Mouse (Mus musculus) gastrocnemius, adult 18-20 months (tissue): ENCODE measurements around the gene Olfr887. TPM values are rescaled to one million over a fixed set of nuclear protein-coding genes. Genes with fewer than 3 reads are reported as not detected.

Source experiments
- DNase-seq: peaks from one replicate; pipeline ENCODE4 v3.0.0; 2021; ENCODE audit warnings: low spot score
- long read RNA-seq, 2 experiments: library from polyadenylated mRNA; stranded (forward); transcript quantifications; one replicate each; pipeline ENCODE4 v2.0.0; 2021
- total RNA-seq, 2 experiments: library from RNA; stranded (reverse); gene quantifications; 2 replicates each; pipeline ENCODE4 v1.2.3; 2021

The Olfr887 gene
- not detected for total RNA-seq
- long read RNA-seq, experiment 1, result 0 reads
- long read RNA-seq, experiment 2, result 0 reads

DNA sequence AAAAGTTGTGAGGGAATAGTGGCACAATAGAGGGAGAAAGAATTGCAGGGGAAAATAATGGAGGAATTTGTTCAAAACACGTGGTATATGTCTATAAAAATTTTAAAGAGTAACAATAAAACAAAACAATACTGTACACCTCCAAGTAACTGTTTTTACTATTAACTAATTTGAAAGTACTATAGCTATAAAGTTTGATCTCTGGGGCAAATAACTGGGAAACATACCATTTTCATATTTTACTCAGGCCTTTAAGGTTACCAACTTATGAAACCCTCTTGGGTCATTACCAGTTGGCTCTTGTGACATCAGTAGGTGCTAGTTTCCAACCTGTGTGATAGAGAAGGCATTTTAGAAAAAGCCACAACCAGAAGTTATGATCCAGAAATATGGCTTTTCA, at the start of gene Olfr887:
Olfr887 (plus strand) TSS at position 301 of the 400 bp plus-strand sequence.
- no peak for DNase-seq

DNA sequence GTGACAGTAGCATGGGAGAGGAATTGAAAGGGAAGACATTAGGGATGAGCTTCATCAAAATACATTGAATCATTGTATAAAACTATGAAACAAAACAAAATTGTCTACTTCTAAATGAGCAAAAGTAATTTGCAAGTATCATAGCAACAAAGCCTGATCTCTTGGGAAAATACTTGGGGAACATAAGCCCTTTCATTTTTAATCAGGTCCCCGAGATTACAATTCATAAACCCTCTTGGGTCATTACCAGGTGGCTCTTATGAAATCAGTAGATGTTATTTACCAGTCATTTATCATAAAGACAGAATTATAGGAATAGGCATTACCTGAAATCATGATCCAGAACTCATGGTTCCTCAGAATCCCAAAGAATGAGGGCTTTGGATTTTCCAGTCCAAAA, 37.6 kb upstream of the Olfr887 start, which contains the start of gene Olfr884:
Olfr884 (plus strand) TSS at position 301 of the 400 bp plus-strand sequence.
- no peak for DNase-seq

DNA sequence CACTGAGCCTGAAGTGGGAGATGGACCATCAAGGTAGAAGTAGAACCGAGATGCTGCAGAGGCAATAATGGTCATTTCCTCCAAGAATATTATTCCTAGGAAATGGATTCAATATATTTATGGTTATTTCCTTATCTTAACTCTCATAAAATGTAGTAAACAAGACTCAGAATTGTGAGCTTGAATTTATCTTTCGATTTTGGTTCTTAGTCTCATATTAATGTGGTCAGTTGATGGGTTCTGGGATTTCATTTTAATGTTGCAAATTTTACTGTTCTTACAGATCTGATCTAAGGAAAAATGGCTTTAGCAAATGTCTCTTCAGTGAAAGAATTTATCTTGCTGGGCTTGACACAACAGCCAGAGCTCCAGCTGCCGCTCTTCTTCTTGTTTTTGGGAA, 22.9 kb upstream of the Olfr887 start, which contains the start of gene Olfr885:
Olfr885 (plus strand) TSS at position 301 of the 400 bp plus-strand sequence.
- no peak for DNase-seq

DNA sequence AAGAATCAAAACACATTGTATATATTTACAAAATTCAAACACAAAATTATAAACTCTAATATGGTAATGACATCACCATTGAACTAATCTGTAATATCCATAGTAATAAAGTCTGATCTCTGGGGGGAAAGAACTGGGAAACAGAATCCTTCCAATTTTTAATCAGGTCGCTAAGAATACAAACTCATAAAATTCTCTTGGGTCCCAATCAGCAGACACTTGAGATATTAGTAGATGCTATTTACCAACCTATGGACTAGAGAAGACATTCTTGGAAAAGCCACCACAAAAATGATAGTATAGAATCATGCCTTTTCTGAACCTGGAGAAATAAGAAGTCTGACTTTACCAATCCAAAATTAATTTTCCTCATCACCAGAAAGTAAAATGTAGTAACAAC, 24.0 kb downstream of the Olfr887 start, which contains the start of gene Olfr888:
Olfr888 (plus strand) TSS at position 301 of the 400 bp plus-strand sequence.
- DNase-seq, result no peak

DNA sequence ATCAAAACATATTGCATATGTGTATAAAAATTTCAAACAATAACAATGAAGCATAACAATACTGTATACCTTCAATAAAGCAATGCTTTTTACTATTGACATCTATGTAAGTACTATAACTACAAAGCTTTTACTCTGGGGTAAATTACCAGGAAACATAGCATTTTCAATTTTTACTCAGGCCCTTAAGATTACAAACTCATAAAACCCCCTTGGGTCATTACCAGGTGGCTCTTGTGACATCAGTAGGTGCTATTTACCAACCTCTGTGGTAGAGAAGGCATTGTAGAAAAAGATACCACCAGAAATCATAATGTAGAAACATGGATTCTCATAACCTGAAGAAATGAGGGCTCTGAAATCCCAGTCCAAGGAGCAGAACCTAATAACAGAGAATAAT, 31.0 kb downstream of the Olfr887 start, which contains the start of gene Olfr889:
Olfr889 (plus strand) TSS at position 301 of the 400 bp plus-strand sequence.
- DNase-seq, result no peak

Other genes starting within 250 kb of the Olfr887 start
- gene Olfr877, start 229.8 kb upstream of the Olfr887 start, total RNA-seq, result not detected
- gene Olfr145, start 187.3 kb upstream of the Olfr887 start, total RNA-seq, result not detected
- not detected for gene Olfr878, start 166.2 kb upstream of the Olfr887 start, total RNA-seq
- gene Olfr881, start 92.2 kb upstream of the Olfr887 start, total RNA-seq, result not detected
- gene Olfr883, start 58.3 kb upstream of the Olfr887 start, total RNA-seq, result not detected
- gene Olfr884, start 37.5 kb upstream of the Olfr887 start, total RNA-seq, result not detected
- gene Olfr885, start 22.8 kb upstream of the Olfr887 start, total RNA-seq, result not detected
- not detected for gene Olfr888, start 24.1 kb downstream of the Olfr887 start, total RNA-seq
- gene Olfr889, start 31.1 kb downstream of the Olfr887 start, total RNA-seq, result not detected
- not detected for gene Olfr890, start 58.4 kb downstream of the Olfr887 start, total RNA-seq
- gene Olfr891, start 96.7 kb downstream of the Olfr887 start, total RNA-seq, result not detected
- gene Olfr893, start 124.3 kb downstream of the Olfr887 start, total RNA-seq, result not detected
- not detected for gene Olfr894, start 134.0 kb downstream of the Olfr887 start, total RNA-seq
- gene Olfr143, start 168.7 kb downstream of the Olfr887 start, total RNA-seq, result not detected
- not detected for gene Olfr895, start 183.8 kb downstream of the Olfr887 start, total RNA-seq
- gene Olfr896-ps1, start 207.0 kb downstream of the Olfr887 start, total RNA-seq, result not detected
- gene Olfr25, start 245.0 kb downstream of the Olfr887 start, total RNA-seq, result not detected